Mouse (Mus musculus) kidney, postnatal 0 days (tissue): ENCODE data around the gene Krt25. TPM values are rescaled to one million over a fixed set of nuclear protein-coding genes. Genes with fewer than 3 reads are reported as not detected.

Source experiments
- ATAC-seq: fragments of 200-750 bp; cut with Nextera tagmentation; replicated peaks from 2 replicates; pipeline ENCODE4 v1.8.0; 2017; ENCODE audit warnings: low read depth, moderate number of reproducible peaks, moderate TSS enrichment, moderate library complexity; ENCODE audit not compliant: low FRiP score
- DNase-seq: peaks from one replicate; pipeline ENCODE4 v3.0.0-alpha.2; 2016; ENCODE audit warnings: low spot score
- H3K27ac ChIP-seq: fragments of 300-500 bp; sonication (generic); 2 replicates; pipeline ENCODE4 v1.5.1; 2014; ENCODE audit warnings: mild to moderate bottlenecking
- H3K27me3 ChIP-seq: fragments of 300-500 bp; sonication (generic); 2 replicates; pipeline ENCODE4 v1.6.1; 2014; ENCODE audit warnings: low read length, mixed read lengths; ENCODE audit not compliant: insufficient read depth
- H3K36me3 ChIP-seq: fragments of 300-500 bp; sonication (generic); 2 replicates; pipeline ENCODE4 v1.6.1; 2014; ENCODE audit warnings: low read length, mixed read lengths; ENCODE audit not compliant: insufficient read depth
- H3K4me1 ChIP-seq: fragments of 300-500 bp; sonication (generic); replicated peaks from 2 replicates; pipeline ENCODE4 v1.6.1; 2014; ENCODE audit warnings: antibody characterized with exemption, low read length, mixed read lengths; ENCODE audit not compliant: insufficient read depth
- H3K4me2 ChIP-seq: fragments of 300-500 bp; sonication (generic); 2 replicates; pipeline ENCODE4 v1.6.1; 2014; ENCODE audit warnings: mild to moderate bottlenecking, low read length, moderate library complexity, mixed read lengths
- H3K4me3 ChIP-seq: fragments of 300-500 bp; sonication (generic); replicated peaks from 2 replicates; pipeline ENCODE4 v1.5.1; 2014; ENCODE audit warnings: low read depth, low read length
- H3K9ac ChIP-seq: fragments of 300-500 bp; sonication (generic); 2 replicates; pipeline ENCODE4 v1.6.1; 2014; ENCODE audit warnings: low read depth, low read length
- H3K9me3 ChIP-seq: fragments of 300-500 bp; sonication (generic); replicated peaks from 2 replicates; pipeline ENCODE4 v1.6.1; 2016; ENCODE audit warnings: low read length, inconsistent platforms, mixed read lengths
- CTCF ChIP-seq: IDR thresholded peaks from 2 replicates; pipeline ENCODE4 v1.5.1; 2016; ENCODE audit warnings: antibody characterized with exemption, low read depth, mild to moderate bottlenecking, moderate library complexity
- WGBS: fragments of 180-500 bp; shearing (Covaris S2); extraction: QIAGEN DNeasy Blood & Tissue Kit; methylation state at CpG from one replicate; pipeline ENCODE4 v1.1.7; 2014; 5-methylcytosine and 5-hydroxymethylcytosine counted together
- polyA plus RNA-seq: library from polyadenylated mRNA; unstranded; fragments of >200 nt; fragmentation: Nextera tagmentation; extraction: Ambion mirVana; gene quantifications from 2 replicates; pipeline ENCODE4 v1.2.1, GENCODE M21; 2015

The Krt25 gene
- polyA plus RNA-seq, 1 experiment from 2014 or later = 0.08 TPM

- Histone ChIP-seq H3K9me3 (no peaks in the 10 kb centered on the region), H3K36me3 (no peaks in the 10 kb centered on the region), H3K4me1 (no peaks in the 10 kb centered on the region), H3K27me3 (no peaks in the 10 kb centered on the region), H3K9ac (no peak overlapping the region), H3K4me2 (no peak overlapping the region), H3K4me3 (no peak overlapping the region), H3K27ac (no peak overlapping the region)
- no peak for TF ChIP-seq CTCF
- WGBS = 42% methylated on average over 4 of the region's 4 CpGs
- ATAC-seq (no peak), DNase-seq (no peak)
Measured at GRCm38 (mm10) chr11:99283334-99283733, 39.4 kb downstream of the Krt25 start.

GRCm38 (mm10) chr11:99281116-99281515 lies 41.6 kb downstream of the Krt25 start:
- no peak overlapping the region for H3K4me3 ChIP-seq
- no peaks in the 10 kb centered on the region for H3K9me3 ChIP-seq
- no peaks in the 10 kb centered on the region for H3K36me3 ChIP-seq
- no peaks in the 10 kb centered on the region for H3K4me1 ChIP-seq
- no peak overlapping the region for H3K4me2 ChIP-seq
- DNase-seq (no peak), ATAC-seq (no peak)
- 72% methylated on average over 9 of the region's 9 CpGs for WGBS
- no peak for TF ChIP-seq CTCF
- no peaks in the 10 kb centered on the region for H3K27me3 ChIP-seq
- H3K27ac ChIP-seq = no peak overlapping the region
- no peak overlapping the region for H3K9ac ChIP-seq

DNA sequence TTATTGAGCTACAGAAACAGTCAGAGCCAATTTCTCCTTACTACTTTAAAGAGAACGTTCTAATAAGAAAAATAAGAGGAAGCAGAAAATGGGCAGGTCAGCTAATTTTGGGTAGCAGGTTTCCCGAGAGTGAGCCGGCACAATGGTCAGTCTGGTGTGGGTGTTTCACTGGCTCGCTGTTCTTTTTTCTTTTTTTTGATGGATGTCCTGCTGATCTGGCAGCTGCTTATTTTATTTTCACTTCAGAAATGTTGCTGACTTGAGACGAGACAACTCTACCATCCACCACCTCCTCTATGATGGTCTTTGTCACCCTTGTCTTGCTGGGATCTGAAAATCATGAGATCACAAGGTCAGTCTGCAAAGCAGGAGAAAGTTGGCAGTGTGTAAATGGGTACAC lies 42.8 kb downstream of the Krt25 start:
- H3K27me3 ChIP-seq = no peaks in the 10 kb centered on the region
- DNase-seq (no peak), ATAC-seq (no peak)
- no peak for TF ChIP-seq CTCF
- no peaks in the 10 kb centered on the region for H3K9me3 ChIP-seq
- H3K4me2 ChIP-seq = no peak overlapping the region
- H3K4me1 ChIP-seq = no peaks in the 10 kb centered on the region
- H3K9ac ChIP-seq = no peak overlapping the region
- H3K27ac ChIP-seq = no peak overlapping the region
- WGBS = 67% methylated on average over 5 of the region's 5 CpGs
- no peak overlapping the region for H3K4me3 ChIP-seq
- no peaks in the 10 kb centered on the region for H3K36me3 ChIP-seq

- no peak for TF ChIP-seq CTCF
- Histone ChIP-seq H3K9me3 (no peaks in the 10 kb centered on the region), H3K4me3 (no peak overlapping the region), H3K4me1 (no peaks in the 10 kb centered on the region), H3K27ac (no peak overlapping the region), H3K27me3 (no peaks in the 10 kb centered on the region), H3K36me3 (no peaks in the 10 kb centered on the region), H3K4me2 (no peak overlapping the region), H3K9ac (no peak overlapping the region)
- 34% methylated on average over 7 of the region's 7 CpGs for WGBS
- DNase-seq = no peak
- ATAC-seq = no peak
Measured at GRCm38 (mm10) chr11:99276786-99277185, 46.0 kb downstream of the Krt25 start.

GRCm38 (mm10) chr11:99275624-99276023 lies 47.1 kb downstream of the Krt25 start:
- Histone ChIP-seq H3K9ac (no peak overlapping the region), H3K4me3 (no peak overlapping the region), H3K27me3 (no peaks in the 10 kb centered on the region), H3K9me3 (no peaks in the 10 kb centered on the region), H3K36me3 (no peaks in the 10 kb centered on the region), H3K27ac (no peak overlapping the region), H3K4me1 (no peaks in the 10 kb centered on the region), H3K4me2 (no peak overlapping the region)
- WGBS = 62% methylated on average over 6 of the region's 6 CpGs
- ATAC-seq = no peak
- no peak for TF ChIP-seq CTCF
- DNase-seq = no peak

GRCm38 (mm10) chr11:99272721-99273120 lies 50.0 kb downstream of the Krt25 start:
- H3K27ac ChIP-seq = no peak overlapping the region
- DNase-seq = no peak
- TF ChIP-seq CTCF = no peak
- no peaks in the 10 kb centered on the region for H3K9me3 ChIP-seq
- no peaks in the 10 kb centered on the region for H3K27me3 ChIP-seq
- H3K9ac ChIP-seq = no peak overlapping the region
- no peak overlapping the region for H3K4me2 ChIP-seq
- no peaks in the 10 kb centered on the region for H3K4me1 ChIP-seq
- no peaks in the 10 kb centered on the region for H3K36me3 ChIP-seq
- no peak overlapping the region for H3K4me3 ChIP-seq
- no peak for ATAC-seq
- 85% methylated on average over 4 of the region's 4 CpGs for WGBS

- H3K4me3 ChIP-seq = no peak overlapping the region
- WGBS = 61% methylated on average over 7 of the region's 7 CpGs
- DNase-seq = no peak
- no peak for TF ChIP-seq CTCF
- H3K4me2 ChIP-seq = no peak overlapping the region
- H3K9me3 ChIP-seq = no peaks in the 10 kb centered on the region
- no peak for ATAC-seq
- no peaks in the 10 kb centered on the region for H3K36me3 ChIP-seq
- H3K27me3 ChIP-seq = no peaks in the 10 kb centered on the region
- H3K9ac ChIP-seq = no peak overlapping the region
- H3K4me1 ChIP-seq = no peaks in the 10 kb centered on the region
- H3K27ac ChIP-seq = no peak overlapping the region
Measured at GRCm38 (mm10) chr11:99269192-99269591, 53.6 kb downstream of the Krt25 start.
